Mouse (Mus musculus) right cerebral cortex, adult 2 months (tissue): ENCODE results near the gene 4930452B06Rik.

ENCODE experiments used
- DNase-seq, 2 experiments: peaks; one replicate each; pipeline ENCODE4 v3.0.0; 2021 to 2022; ENCODE audit warnings: low spot score in 2 of 2

4930452B06Rik gene

GRCm38 (mm10) chr14:8451117-8451516, 214.9 kb downstream of the 4930452B06Rik start:
- DNase-seq: no peak

GRCm38 (mm10) chr14:8450342-8450741, 215.7 kb downstream of the 4930452B06Rik start:
- no peak for DNase-seq

DNA sequence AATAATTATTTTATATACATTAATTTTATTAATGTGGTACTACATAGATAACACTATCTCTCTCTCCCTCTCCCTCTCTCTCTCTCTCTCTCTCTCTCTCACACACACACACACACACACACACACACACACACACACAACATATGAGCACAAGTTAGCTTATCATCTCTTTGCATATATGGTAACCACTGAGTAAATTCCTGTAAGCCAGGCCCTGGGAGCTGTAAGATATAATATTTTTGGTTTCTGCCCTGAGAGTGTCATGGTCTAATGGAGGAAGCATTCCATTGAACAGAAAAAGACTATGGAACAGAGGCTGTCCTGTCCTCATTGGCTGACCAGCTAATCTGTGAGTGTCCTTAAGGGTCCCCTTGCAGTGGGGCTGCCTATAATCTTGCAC, 216.7 kb downstream of the 4930452B06Rik start:
- no peak for DNase-seq

DNA sequence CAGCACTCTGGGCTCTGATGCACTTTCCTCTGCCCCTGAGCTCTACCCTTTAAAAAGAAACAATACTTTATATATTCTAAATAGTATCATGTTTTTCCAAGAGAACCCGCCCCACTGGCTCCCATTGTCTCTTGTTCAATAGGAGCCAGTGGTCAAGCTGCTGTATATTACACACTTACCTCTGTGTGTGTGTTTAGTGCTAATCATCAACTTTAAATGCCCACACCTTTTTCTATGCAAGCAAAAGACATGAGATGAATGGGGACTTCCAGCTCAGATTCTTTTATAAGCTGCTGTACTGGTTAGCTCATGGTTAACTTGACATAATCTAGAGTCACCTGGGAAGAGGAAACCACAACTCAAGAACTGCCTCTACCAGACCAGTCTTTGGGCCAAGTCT, 218.7 kb downstream of the 4930452B06Rik start:
- DNase-seq: no peak

DNA sequence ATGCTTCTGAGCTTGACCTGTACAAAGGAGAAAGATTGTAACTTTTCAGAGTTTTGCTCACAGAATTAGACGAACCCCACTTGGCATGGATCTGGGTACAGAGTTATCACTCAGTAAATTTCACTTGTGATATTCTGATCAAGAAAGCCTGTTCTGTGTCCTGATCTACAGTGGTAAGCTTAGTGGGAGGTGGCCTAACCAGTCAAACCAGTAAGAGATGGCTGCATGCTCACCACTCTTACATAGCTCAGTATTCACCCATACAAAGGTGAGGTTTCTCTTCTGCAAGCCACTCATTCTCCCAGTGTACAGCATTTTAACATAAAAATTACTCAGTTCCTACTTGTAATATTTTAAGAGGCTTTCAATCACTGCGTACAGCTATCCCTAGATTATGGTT, 221.7 kb downstream of the 4930452B06Rik start:
- no peak for DNase-seq

- no peak for DNase-seq
These were observed 223.3 kb downstream of the 4930452B06Rik start for GRCm38 (mm10) chr14:8442691-8443090.

- DNase-seq: no peak
These were observed 224.4 kb downstream of the 4930452B06Rik start for GRCm38 (mm10) chr14:8441623-8442022.

DNA sequence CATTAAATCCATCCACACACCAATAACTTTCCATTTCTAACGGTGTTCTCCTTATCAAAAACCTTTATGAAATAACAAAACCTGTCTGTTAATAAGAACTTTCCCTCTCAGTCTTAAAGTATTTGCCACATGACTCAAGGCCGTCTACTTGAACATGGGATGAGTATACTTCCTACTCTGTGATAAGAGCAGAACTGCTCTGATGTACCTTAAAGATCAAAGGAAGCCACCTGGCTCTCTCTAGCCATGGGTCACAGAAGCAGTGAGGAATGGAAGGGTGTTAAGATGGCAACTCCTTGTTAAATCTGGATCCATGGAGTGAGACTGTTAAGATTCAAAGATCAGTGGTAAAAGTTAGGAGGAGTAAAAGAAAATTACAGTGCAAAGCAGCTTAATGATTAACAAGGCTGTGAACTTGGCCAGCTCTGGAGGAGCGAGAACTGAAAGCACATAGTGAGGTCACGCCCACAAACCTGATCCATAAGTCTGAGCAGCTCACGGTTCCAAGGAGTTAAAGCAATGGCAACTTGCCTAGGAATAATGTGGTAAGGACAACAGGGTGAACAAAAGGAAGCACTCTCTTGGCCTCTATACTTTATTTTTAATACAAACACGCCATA, 235.3 kb downstream of the 4930452B06Rik start:
- DNase-seq: no peak

DNA sequence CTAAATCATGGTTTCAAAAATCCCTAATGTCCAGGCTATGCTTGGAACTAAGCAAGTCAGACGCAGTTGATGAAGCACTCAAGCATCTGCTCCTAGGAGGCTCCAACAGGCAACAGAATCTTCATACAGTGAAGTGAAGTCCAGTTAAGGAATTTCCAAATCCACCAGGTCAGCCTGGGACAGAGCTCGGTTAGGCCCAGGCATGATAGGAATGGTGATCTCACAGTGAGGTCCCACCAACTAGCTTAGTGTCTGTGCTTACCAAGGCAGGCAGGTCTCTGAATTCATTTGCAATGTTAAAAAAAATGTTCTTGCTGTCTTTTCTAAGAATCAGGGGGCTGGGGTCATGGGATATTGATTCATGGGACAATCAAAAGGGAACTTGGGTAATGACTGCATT, 236.3 kb downstream of the 4930452B06Rik start:
- no peak for DNase-seq

DNA sequence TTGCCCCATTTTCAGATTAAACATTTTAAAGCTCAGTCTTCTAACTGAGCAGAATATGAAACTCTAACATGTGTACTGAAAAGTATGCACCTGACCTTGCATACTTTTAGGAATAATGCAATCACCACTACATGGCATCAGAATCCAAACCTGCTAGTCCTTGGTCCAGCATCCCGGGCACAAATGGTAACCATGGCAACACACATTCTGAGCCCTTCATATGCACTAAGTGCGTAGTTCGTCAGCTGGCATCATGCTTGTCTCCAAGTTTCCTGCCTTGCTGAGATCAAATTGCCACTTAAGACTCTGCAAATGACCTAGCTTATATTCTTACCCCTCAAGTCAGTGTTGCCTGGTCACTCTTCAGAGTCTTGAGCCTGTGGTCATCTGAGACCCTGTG, 243.2 kb downstream of the 4930452B06Rik start:
- no peak for DNase-seq

GRCm38 (mm10) chr14:8421199-8421787, 244.7 kb downstream of the 4930452B06Rik start:
- no peak for DNase-seq

GRCm38 (mm10) chr14:8418610-8419009, 247.4 kb downstream of the 4930452B06Rik start:
- DNase-seq: no peak

DNA sequence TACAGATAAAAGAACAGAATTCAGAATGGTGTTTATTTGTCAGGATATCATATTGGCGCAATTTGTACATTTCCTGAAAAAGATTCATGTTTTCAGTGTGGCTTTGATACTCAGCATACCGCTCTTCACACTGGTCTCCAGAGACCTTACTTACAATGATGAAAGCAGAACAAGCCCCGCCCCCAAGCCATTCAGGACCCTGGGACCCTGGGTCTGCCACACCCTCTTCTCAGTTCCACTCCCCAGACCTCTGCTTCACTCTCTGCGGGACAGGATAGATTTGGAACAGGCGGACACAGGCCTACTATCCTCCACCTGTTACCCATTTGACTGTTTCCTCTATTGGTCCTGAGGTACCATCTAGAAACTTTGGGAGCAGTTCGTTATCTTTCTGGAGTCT, 260.1 kb downstream of the 4930452B06Rik start:
- no peak for DNase-seq

DNA sequence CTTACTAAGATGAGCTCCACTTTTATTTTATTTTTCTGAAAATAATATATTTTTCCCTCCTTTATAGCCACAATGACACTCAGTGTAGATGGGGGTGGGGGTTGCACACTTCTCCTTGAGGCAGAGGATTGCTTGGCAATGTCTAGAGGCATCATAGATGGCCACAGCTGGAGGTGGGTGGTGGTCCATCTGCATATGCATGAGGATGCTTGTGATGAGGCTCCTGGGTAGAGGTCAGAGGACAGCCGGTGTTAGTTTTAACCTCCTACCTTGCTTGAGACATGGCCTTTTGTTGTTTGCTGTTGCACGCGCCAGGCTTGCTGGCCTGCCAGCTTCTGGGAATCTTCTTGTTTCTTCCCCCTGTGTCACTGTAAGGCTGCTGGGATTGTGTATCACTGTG, 262.7 kb downstream of the 4930452B06Rik start:
- no peak for DNase-seq

- DNase-seq: no peak
These were observed 267.5 kb downstream of the 4930452B06Rik start for GRCm38 (mm10) chr14:8398507-8398906.

DNA sequence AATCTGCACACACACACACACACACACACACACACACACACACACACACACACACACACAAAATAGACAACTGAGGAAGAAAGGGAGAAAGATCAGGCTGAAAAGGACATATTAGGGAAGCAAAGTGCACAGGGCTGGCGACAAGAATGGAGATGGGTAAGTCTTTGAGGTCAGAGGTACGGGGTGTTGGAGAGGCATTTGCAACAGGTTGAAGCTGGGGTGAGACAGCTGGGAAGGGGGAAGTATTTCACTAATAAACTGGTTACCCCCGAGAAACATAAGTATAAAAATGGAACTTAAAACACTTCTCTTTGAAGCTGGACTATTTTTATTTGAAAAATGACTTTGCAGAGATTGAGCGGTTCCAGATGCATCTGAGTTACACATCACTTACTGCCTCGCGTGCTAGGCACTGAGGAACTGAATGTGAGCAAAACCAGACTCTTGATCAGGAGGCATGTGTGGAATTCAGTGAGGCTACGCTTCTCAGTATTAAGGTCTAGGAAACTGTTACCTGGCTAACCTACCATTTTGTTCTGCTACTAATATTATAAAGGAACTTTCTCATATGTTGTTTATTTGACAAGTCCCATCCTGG, 270.3 kb downstream of the 4930452B06Rik start:
- no peak for DNase-seq

DNA sequence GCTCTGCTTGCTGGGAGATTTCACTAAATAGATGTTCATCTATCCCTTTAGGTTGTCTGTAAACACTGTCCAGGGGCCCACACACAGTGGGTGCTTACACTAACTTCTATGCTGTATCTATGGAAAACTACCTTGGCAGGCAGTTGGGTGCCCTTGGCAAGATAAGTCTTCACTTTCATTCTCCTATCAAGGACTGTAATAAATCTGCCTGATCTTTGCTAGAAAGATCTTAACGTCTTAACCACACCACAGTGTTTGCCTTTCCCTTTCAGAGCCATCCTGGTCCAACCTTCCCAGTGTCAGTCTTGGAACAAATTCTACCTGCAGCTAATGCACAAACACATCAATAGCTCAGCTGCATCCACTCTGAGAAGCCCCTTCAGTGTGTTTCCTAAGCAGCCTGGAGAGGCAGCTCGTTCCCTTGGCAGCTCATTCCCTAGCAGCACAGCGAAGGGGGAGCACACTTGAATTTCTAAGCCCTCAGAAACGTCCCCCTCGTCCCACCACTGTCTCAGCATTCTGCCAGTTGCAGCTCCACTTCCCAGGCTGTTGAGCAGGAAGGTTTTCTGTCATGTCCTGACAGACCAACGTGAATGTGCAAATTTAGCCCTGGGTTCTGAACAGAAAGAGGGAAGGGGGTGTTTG, 273.7 kb downstream of the 4930452B06Rik start:
- no peak for DNase-seq
